In genomic region chr13:107167856-107168598, GRCm38 (mm10) we compare ENCODE assay signal across 7 mouse cellular contexts.
DNase-seq lines count a peak whose midpoint lies in the region; ATAC-seq and TF ChIP-seq lines count a peak whose summit lies in the region.

No protein-coding gene starts in this region.

- H3K36me3 ChIP-seq in lung, embryonic 16.5 days (ENCODE audit: control insufficient read depth, insufficient read depth, low read length) = no peaks in the 10 kb centered on the region
- H3K36me3 ChIP-seq in forebrain, postnatal 0 days (ENCODE audit: insufficient read depth) = no peaks in the 10 kb centered on the region
- H3K36me3 ChIP-seq in liver, embryonic 15.5 days (replicated peaks) = no peaks in the 10 kb centered on the region
- H3K36me3 ChIP-seq in stomach, embryonic 16.5 days (ENCODE audit: control insufficient read depth, insufficient read depth, low read length) = no peaks in the 10 kb centered on the region

- H3K27me3 ChIP-seq in lung, embryonic 16.5 days (ENCODE audit: control insufficient read depth, insufficient read depth, low read depth, low read length) = no peaks in the 10 kb centered on the region
- no peaks in the 10 kb centered on the region for H3K27me3 ChIP-seq in forebrain, postnatal 0 days (ENCODE audit: insufficient read depth, low read length)
- H3K27me3 ChIP-seq in liver, embryonic 15.5 days = no peaks in the 10 kb centered on the region
- H3K27me3 ChIP-seq in stomach, embryonic 16.5 days (ENCODE audit: control insufficient read depth, insufficient read depth, low read length) = no peaks in the 10 kb centered on the region

- WGBS in lung, embryonic 16.5 days = 75% methylated on average over 10 of the region's 10 CpGs
- 29% methylated on average over 10 of the region's 10 CpGs for WGBS in forebrain, postnatal 0 days
- 63% methylated on average over 10 of the region's 10 CpGs for WGBS in liver, embryonic 15.5 days (ENCODE audit: insufficient replicate concordance)
- WGBS in stomach, embryonic 16.5 days = 79% methylated on average over 10 of the region's 10 CpGs

- TF ChIP-seq CTCF in forebrain, postnatal 0 days (IDR thresholded peaks at IDR 0.05; ENCODE audit: low read depth) = no peak

- H3K4me1 ChIP-seq in lung, embryonic 16.5 days (replicated peaks; ENCODE audit: control insufficient read depth, insufficient read depth, low read length) = no peaks in the 10 kb centered on the region; the same call in 1 of the 2 replicates
- H3K4me1 ChIP-seq in forebrain, postnatal 0 days (ENCODE audit: insufficient read depth) = peaks cover 14% of the 10 kb centered on the region
- no peaks in the 10 kb centered on the region for H3K4me1 ChIP-seq in liver, embryonic 15.5 days (replicated peaks)
- peaks cover 5% of the 10 kb centered on the region; the same call in 1 of the 2 replicates for H3K4me1 ChIP-seq in stomach, embryonic 16.5 days (ENCODE audit: control insufficient read depth, insufficient read depth, low read length)

- H3K9me3 ChIP-seq in lung, embryonic 16.5 days (ENCODE audit: control insufficient read depth, low read length) = no peaks in the 10 kb centered on the region
- H3K9me3 ChIP-seq in forebrain, postnatal 0 days (ENCODE audit: low read length) = no peaks in the 10 kb centered on the region
- no peaks in the 10 kb centered on the region for H3K9me3 ChIP-seq in liver, embryonic 15.5 days (replicated peaks)
- H3K9me3 ChIP-seq in stomach, embryonic 16.5 days (replicated peaks; ENCODE audit: control insufficient read depth, low read length) = no peaks in the 10 kb centered on the region

- no peak for ATAC-seq in lung, embryonic 16.5 days (ENCODE audit: low read depth)
- ATAC-seq in forebrain, postnatal 0 days = peak; percentile 64
- ATAC-seq in liver, embryonic 15.5 days (ENCODE audit: insufficient read depth) = no peak
- ATAC-seq in stomach, embryonic 16.5 days (ENCODE audit: insufficient read depth, low FRiP score) = no peak

- peak overlapping the region; percentile 43 for H3K4me3 ChIP-seq in lung, embryonic 16.5 days (ENCODE audit: low read length)
- peak overlapping the region; percentile 25 for H3K4me3 ChIP-seq in forebrain, postnatal 0 days (ENCODE audit: low read depth, low read length)
- H3K4me3 ChIP-seq in liver, embryonic 15.5 days (replicated peaks) = peak overlapping the region; percentile 21; the same call in 1 of the 2 replicates
- H3K4me3 ChIP-seq in stomach, embryonic 16.5 days (replicated peaks; ENCODE audit: low read length) = peak overlapping the region; percentile 37

- H3K9ac ChIP-seq in lung, embryonic 16.5 days (ENCODE audit: low read length) = peak overlapping the region; percentile 60
- no peak overlapping the region for H3K9ac ChIP-seq in forebrain, postnatal 0 days
- no peak overlapping the region for H3K9ac ChIP-seq in liver, embryonic 15.5 days
- no peak overlapping the region for H3K9ac ChIP-seq in stomach, embryonic 16.5 days (ENCODE audit: low read length)

- DNase-seq in lung, postnatal 36 days = no peak
- no peak for DNase-seq in forebrain, postnatal 0 days
- DNase-seq in gastrocnemius, postnatal 4 days (ENCODE audit: low spot score in 2 of 2) = no peak
- no peak for DNase-seq in spleen, postnatal 36 days (ENCODE audit: low spot score in 2 of 2)

- peak overlapping the region; percentile 63 for H3K4me2 ChIP-seq in lung, embryonic 16.5 days (ENCODE audit: low read depth, low read length)
- peak overlapping the region; percentile 56 for H3K4me2 ChIP-seq in forebrain, postnatal 0 days (ENCODE audit: low read depth)
- peak overlapping the region; percentile 60 for H3K4me2 ChIP-seq in liver, embryonic 15.5 days
- H3K4me2 ChIP-seq in stomach, embryonic 16.5 days (ENCODE audit: low read depth, low read length) = peak overlapping the region; percentile 67

- H3K27ac ChIP-seq in lung, embryonic 16.5 days (ENCODE audit: low read length) = no peak overlapping the region
- H3K27ac ChIP-seq in forebrain, postnatal 0 days (ENCODE audit: low read depth, low read length) = peak overlapping the region; percentile 54
- no peak overlapping the region for H3K27ac ChIP-seq in liver, embryonic 15.5 days (replicated peaks)
- H3K27ac ChIP-seq in stomach, embryonic 16.5 days (ENCODE audit: low read length) = no peak overlapping the region
